In the genomic region with DNA sequence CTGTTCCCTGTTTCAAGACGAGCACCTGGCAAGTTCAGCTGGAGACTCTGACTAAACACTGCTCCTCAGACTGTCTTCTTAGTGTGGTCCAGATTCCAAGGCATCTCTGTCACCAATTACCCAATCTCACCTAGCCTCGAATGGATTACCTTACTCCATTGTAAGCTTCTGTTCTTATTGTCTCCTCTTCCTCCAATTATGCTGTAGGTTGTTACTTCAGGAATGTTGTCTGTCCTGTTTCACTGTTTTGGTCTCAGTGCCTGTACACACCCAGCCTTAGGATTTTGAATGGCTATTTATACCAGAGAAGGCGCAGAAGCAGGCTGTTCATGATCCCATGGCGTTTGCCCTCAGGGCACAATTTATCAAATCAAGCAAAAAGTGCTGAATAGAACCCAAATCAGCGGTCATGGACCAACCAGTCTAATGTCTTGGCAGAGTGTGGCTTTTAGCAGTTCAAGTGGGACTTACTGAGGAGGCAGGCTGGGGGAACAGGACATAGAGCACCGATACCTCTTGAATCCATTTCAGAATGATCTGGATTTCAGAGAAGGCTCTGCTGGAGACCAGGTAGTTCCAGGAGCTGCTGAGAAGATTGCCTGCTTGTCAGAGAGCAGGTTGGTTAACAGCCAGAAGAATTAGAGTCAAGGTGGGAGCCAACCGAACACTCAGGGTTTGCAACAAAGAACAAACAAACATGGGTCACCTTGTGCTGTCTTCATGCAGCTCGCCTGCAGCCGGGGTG, we compare ENCODE assay signal across 12 mouse cellular contexts. TPM values are rescaled to one million over a fixed set of nuclear protein-coding genes. Genes with fewer than 3 reads are reported as not detected.
DNase-seq lines count a peak whose midpoint lies in the region; ATAC-seq lines count a peak whose summit lies in the region.
"Had no signal": no experiment of that assay in that cellular context is flagged by ENCODE, and none has a peak within 500 bp of the region (broad histone marks: within the 10 kb centered on the region; RNA-seq: fewer than 3 reads in every experiment).

No protein-coding gene starts in this region.

- peaks cover 20% of the 10 kb centered on the region for H3K36me3 ChIP-seq in heart, embryonic 13.5 days
- H3K36me3 ChIP-seq in liver, embryonic 15.5 days (replicated peaks): no peaks in the 10 kb centered on the region; the same call in 1 of the 2 replicates
- H3K36me3 ChIP-seq in liver, embryonic 12.5 days: no peaks in the 10 kb centered on the region
- no peaks in the 10 kb centered on the region for H3K36me3 ChIP-seq in stomach, embryonic 15.5 days
- H3K36me3 ChIP-seq: neural tube, embryonic 12.5 days had no signal

- no peak overlapping the region for H3K4me3 ChIP-seq in heart, embryonic 13.5 days
- H3K4me3 ChIP-seq in liver, embryonic 15.5 days (replicated peaks): no peak overlapping the region
- no peak overlapping the region for H3K4me3 ChIP-seq in liver, embryonic 12.5 days
- H3K4me3 ChIP-seq in stomach, embryonic 15.5 days (replicated peaks): no peak overlapping the region
- H3K4me3 ChIP-seq: megakaryocyte, embryonic 14.5 days; neural tube, embryonic 12.5 days had no signal

- no peaks in the 10 kb centered on the region for H3K27me3 ChIP-seq in heart, embryonic 13.5 days (replicated peaks)
- no peaks in the 10 kb centered on the region for H3K27me3 ChIP-seq in liver, embryonic 15.5 days
- H3K27me3 ChIP-seq in liver, embryonic 12.5 days (replicated peaks): no peaks in the 10 kb centered on the region
- H3K27me3 ChIP-seq in stomach, embryonic 15.5 days (replicated peaks): no peaks in the 10 kb centered on the region
- H3K27me3 ChIP-seq: megakaryocyte, embryonic 14.5 days; neural tube, embryonic 12.5 days had no signal

- DNase-seq in heart, postnatal 36 days: no peak
- DNase-seq in cerebellum, postnatal 10 days: peak; percentile 56 to 58
- DNase-seq in adrenal gland, postnatal 14 days: no peak
- DNase-seq: adrenal gland, adult 2 months; right cerebral cortex, postnatal 4 days had no signal

- H3K4me1 ChIP-seq in heart, embryonic 13.5 days: peaks cover 96% of the 10 kb centered on the region
- peaks cover 71% of the 10 kb centered on the region for H3K4me1 ChIP-seq in liver, embryonic 15.5 days (replicated peaks)
- H3K4me1 ChIP-seq in liver, embryonic 12.5 days: peaks cover 82% of the 10 kb centered on the region
- H3K4me1 ChIP-seq in stomach, embryonic 15.5 days: peaks cover 46% of the 10 kb centered on the region

- H3K27ac ChIP-seq in heart, embryonic 13.5 days (replicated peaks): no peak overlapping the region
- H3K27ac ChIP-seq in liver, embryonic 15.5 days (replicated peaks): no peak overlapping the region
- H3K27ac ChIP-seq in liver, embryonic 12.5 days: no peak overlapping the region
- H3K27ac ChIP-seq in stomach, embryonic 15.5 days: 0 out of 2 replicates have a peak overlapping the region, but pooled peaks have one; percentile 23
- H3K27ac ChIP-seq: neural tube, embryonic 12.5 days had no signal

- 66% methylated on average over 9 of the region's 9 CpGs for WGBS in heart, embryonic 13.5 days
- WGBS in liver, embryonic 15.5 days (ENCODE audit: insufficient replicate concordance): 66% methylated on average over 9 of the region's 9 CpGs
- WGBS in liver, embryonic 12.5 days (ENCODE audit: insufficient replicate concordance): 74% methylated on average over 9 of the region's 9 CpGs
- 60% methylated on average over 9 of the region's 9 CpGs for WGBS in stomach, embryonic 15.5 days

- no peaks in the 10 kb centered on the region for H3K9me3 ChIP-seq in heart, embryonic 13.5 days
- H3K9me3 ChIP-seq in liver, embryonic 15.5 days (replicated peaks): no peaks in the 10 kb centered on the region
- H3K9me3 ChIP-seq in liver, embryonic 12.5 days (replicated peaks): no peaks in the 10 kb centered on the region
- H3K9me3 ChIP-seq in stomach, embryonic 15.5 days: no peaks in the 10 kb centered on the region
- H3K9me3 ChIP-seq: megakaryocyte, embryonic 14.5 days; neural tube, embryonic 12.5 days had no signal

- H3K9ac ChIP-seq in heart, embryonic 13.5 days: 0 out of 2 replicates have a peak overlapping the region, but pooled peaks have one; percentile 12
- H3K9ac ChIP-seq in liver, embryonic 15.5 days: no peak overlapping the region
- no peak overlapping the region for H3K9ac ChIP-seq in liver, embryonic 12.5 days
- H3K9ac ChIP-seq in stomach, embryonic 15.5 days: no peak overlapping the region
- H3K9ac ChIP-seq: neural tube, embryonic 12.5 days had no signal

- intact Hi-C loops in heart, postnatal 36 days (cut with DNase I): no loop called here

- H3K4me2 ChIP-seq in heart, embryonic 13.5 days: no peak overlapping the region
- peak overlapping the region; percentile 39; the same call in 1 of the 2 replicates for H3K4me2 ChIP-seq in liver, embryonic 15.5 days
- no peak overlapping the region for H3K4me2 ChIP-seq in liver, embryonic 12.5 days
- no peak overlapping the region for H3K4me2 ChIP-seq in stomach, embryonic 15.5 days
- H3K4me2 ChIP-seq: heart, embryonic 11.5 days; neural tube, embryonic 12.5 days had no signal

- ATAC-seq in heart, embryonic 13.5 days (ENCODE audit: extremely low read depth, insufficient number of reproducible peaks, low FRiP score, low TSS enrichment): no peak
- no peak for ATAC-seq in liver, embryonic 15.5 days (ENCODE audit: insufficient read depth)
- no peak for ATAC-seq in liver, embryonic 12.5 days
- ATAC-seq in stomach, embryonic 15.5 days (ENCODE audit: insufficient read depth, low FRiP score, low read depth): 0 out of 2 replicates have a peak, but pooled peaks have one; percentile 21

RNA-seq across cellular contexts. Expression of gene Reep3, which starts 10.4 kb away (rescaled TPM):
- polyA plus RNA-seq in heart, embryonic 13.5 days (2015; fragmentation: Nextera tagmentation; extraction: Ambion mirVana): 23.2 and 26.4 TPM in 2 replicates
- total RNA-seq in heart, postnatal 36 days (2021): 10 to 100 TPM; 22.2 to 22.5 TPM
- polyA plus RNA-seq in liver, embryonic 15.5 days (2015; fragmentation: Nextera tagmentation; extraction: Ambion mirVana): 8.9 and 9.2 TPM in 2 replicates
- 8.7 and 8.8 TPM in 2 replicates for polyA plus RNA-seq in liver, embryonic 12.5 days (2016; fragmentation: Nextera tagmentation; extraction: Ambion mirVana)
- 44.3 and 47.6 TPM in 2 replicates for polyA plus RNA-seq in stomach, embryonic 15.5 days (2015; fragmentation: Nextera tagmentation; extraction: Ambion mirVana)
- 47.1 and 48.2 TPM in 2 replicates for total RNA-seq in adrenal gland, postnatal 14 days (2021)

RNA-seq across cellular contexts. Expression of gene Jmjd1c, which starts 11.3 kb away (rescaled TPM):
- 30.3 and 30.8 TPM in 2 replicates for polyA plus RNA-seq in heart, embryonic 13.5 days (2015; fragmentation: Nextera tagmentation; extraction: Ambion mirVana)
- 10 to 100 TPM; 39.4 to 41.1 TPM for total RNA-seq in heart, postnatal 36 days (2021)
- polyA plus RNA-seq in liver, embryonic 15.5 days (2015; fragmentation: Nextera tagmentation; extraction: Ambion mirVana): 9.4 and 10.3 TPM in 2 replicates
- polyA plus RNA-seq in liver, embryonic 12.5 days (2016; fragmentation: Nextera tagmentation; extraction: Ambion mirVana): 16.1 and 16.3 TPM in 2 replicates
- 39.6 and 40.3 TPM in 2 replicates for polyA plus RNA-seq in stomach, embryonic 15.5 days (2015; fragmentation: Nextera tagmentation; extraction: Ambion mirVana)
- 56.4 and 61.4 TPM in 2 replicates for total RNA-seq in adrenal gland, postnatal 14 days (2021)

Comparison
In these comparisons a context has a peak if more than half of its experiments do, and no peak if none do; other contexts are left out.
1. DNase-seq: peak in cerebellum, postnatal 10 days (2 of 2); none in heart, postnatal 36 days (0 of 2) and adrenal gland, postnatal 14 days (single experiment).